Mouse (Mus musculus): ENCODE data around the gene Nod2. TPM values are rescaled to one million over a fixed set of nuclear protein-coding genes. Genes with fewer than 3 reads are reported as not detected.

Nod2 gene
- total RNA-seq, 2 experiments from 2014 or later = 1.2 to 1.3 TPM

DNA sequence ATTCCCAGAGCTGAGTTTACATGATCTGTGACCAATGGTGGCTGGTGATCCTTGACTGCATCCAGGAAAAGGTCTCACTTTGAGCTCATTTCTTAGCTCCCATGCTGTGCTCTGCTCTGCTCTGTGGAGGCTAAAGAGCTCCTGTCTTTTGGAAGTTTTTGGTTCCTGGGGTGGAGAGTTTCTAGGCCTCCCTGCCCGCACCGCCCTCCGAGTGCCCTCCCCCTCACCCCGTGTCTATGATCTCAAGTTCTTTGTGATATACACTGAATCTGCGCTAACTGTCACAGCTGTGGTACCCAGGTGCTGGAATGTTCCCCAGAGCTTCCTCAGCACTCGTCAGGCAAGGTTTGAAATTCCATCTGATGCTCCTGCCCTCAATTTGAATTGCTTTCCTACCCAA is 23.7 kb downstream of the Nod2 start:
- intact Hi-C loops (cut with DNase I) = no loop called here

GRCm38 (mm10) chr8:88671575-88671974 is 24.5 kb downstream of the Nod2 start:
- intact Hi-C loops (cut with DNase I) = no loop called here
- no peak for DNase-seq (ENCODE audit: low spot score)

More for the DNA sequence above, 23.7 kb downstream of the Nod2 start:
- DNase-seq (ENCODE audit: low spot score) = no peak

DNA sequence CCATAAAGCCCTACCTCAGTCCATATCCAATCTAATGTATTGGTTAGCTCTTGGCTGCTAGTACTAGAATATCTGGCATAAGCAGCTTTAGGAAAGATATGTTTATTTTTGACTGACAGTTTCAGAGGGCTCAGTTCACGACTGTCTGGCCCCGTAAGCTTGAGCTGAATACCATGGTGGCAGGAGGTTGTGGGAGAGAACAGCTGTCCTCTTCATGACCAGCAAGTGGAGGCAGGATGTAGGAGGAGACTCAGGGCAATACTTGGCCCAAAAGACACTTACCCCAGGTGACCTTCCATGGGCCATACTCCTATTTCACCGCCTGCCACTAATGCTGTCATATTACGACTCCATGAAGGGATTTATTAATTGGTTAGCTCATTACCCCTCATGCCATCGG is 26.7 kb downstream of the Nod2 start:
- no peak for DNase-seq (ENCODE audit: low spot score)
- intact Hi-C loops (cut with DNase I) = no loop called here

GRCm38 (mm10) chr8:88675372-88676165 is 28.5 kb downstream of the Nod2 start:
- intact Hi-C loops (cut with DNase I) = no loop called here

GRCm38 (mm10) chr8:88677071-88677470 is 30.0 kb downstream of the Nod2 start:
- DNase-seq (ENCODE audit: low spot score) = no peak
- intact Hi-C loops (cut with DNase I) = no loop called here

More at GRCm38 (mm10) chr8:88675372-88676165, 28.5 kb downstream of the Nod2 start:
- no peak for DNase-seq (ENCODE audit: low spot score)

- DNase-seq (ENCODE audit: low spot score) = no peak
- intact Hi-C loops (cut with DNase I) = no loop called here
These were observed 33.5 kb downstream of the Nod2 start for GRCm38 (mm10) chr8:88680566-88680965.

GRCm38 (mm10) chr8:88681046-88681445 is 33.9 kb downstream of the Nod2 start:
- no peak for DNase-seq (ENCODE audit: low spot score)
- intact Hi-C loops (cut with DNase I) = no loop called here

- intact Hi-C loops (cut with DNase I) = no loop called here
- DNase-seq (ENCODE audit: low spot score) = no peak
These were observed 36.7 kb downstream of the Nod2 start for GRCm38 (mm10) chr8:88683656-88684289.

- intact Hi-C loops (cut with DNase I) = no loop called here
- no peak for DNase-seq (ENCODE audit: low spot score)
These were observed 39.3 kb downstream of the Nod2 start for GRCm38 (mm10) chr8:88686226-88686905.

GRCm38 (mm10) chr8:88686906-88687235 is 39.8 kb downstream of the Nod2 start:
- intact Hi-C loops (cut with DNase I) = no loop called here
- DNase-seq (ENCODE audit: low spot score) = no peak

- no peak for DNase-seq (ENCODE audit: low spot score)
- intact Hi-C loops (cut with DNase I) = no loop called here
These were observed 42.0 kb downstream of the Nod2 start for GRCm38 (mm10) chr8:88689151-88689550.

DNA sequence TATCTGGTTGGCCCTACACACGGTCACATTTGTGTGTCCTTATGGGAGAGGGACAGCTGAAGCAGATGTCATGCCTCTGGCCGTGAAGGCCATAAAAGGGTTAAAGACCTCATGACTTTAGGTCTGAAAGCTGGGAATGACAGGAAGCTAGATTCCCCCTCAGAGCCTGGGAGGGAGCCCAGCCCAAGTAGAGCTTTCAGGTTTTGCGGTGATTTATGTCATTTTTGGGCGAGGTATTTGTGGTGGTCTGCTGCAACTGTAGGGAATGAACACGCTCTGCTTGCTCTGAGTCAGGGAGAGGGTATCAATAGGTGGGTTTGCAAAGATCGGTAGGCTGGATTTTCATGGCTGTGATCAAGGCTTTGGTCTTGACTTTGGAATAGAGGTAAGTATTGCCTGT is 42.8 kb downstream of the Nod2 start:
- no peak for DNase-seq (ENCODE audit: low spot score)
- intact Hi-C loops (cut with DNase I) = loop anchor here (10.0 kb wide), 1 partner anchor 425 kb away; no protein-coding TSS in a partner anchor

- no peak for DNase-seq (ENCODE audit: low spot score)
- intact Hi-C loops (cut with DNase I) = loop anchor here (10.0 kb wide), 1 partner anchor 427 kb away; no protein-coding TSS in a partner anchor
These were observed 44.3 kb downstream of the Nod2 start for GRCm38 (mm10) chr8:88691342-88691948.

- DNase-seq (ENCODE audit: low spot score) = no peak
- intact Hi-C loops (cut with DNase I) = loop anchor here (10.0 kb wide), 1 partner anchor 427 kb away; no protein-coding TSS in a partner anchor
These were observed 44.8 kb downstream of the Nod2 start for GRCm38 (mm10) chr8:88691961-88692360.

GRCm38 (mm10) chr8:88692866-88693265 is 45.8 kb downstream of the Nod2 start:
- no peak for DNase-seq (ENCODE audit: low spot score)
- intact Hi-C loops (cut with DNase I) = loop anchor here (10.0 kb wide), 1 partner anchor 428 kb away; no protein-coding TSS in a partner anchor

DNA sequence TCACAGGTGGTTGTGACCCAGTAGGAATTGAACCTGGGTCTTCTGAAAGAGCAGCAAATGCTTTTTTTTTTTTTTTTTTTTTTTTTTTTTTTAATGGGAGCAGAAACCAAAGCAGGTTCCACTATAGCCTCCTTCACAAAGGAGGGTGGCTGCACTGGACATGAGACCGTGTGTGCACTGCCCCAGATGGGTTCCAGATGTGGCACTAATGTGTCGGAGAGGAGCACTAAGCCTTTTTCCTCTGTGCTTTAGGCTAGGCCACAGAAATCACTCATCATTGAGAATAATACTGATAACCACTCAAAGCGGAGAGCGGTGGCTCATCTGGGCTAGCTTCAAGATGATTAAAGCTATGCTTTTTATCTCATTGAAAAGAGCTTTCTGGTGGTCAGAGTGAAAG is 46.3 kb downstream of the Nod2 start:
- no peak for DNase-seq (ENCODE audit: low spot score)
- intact Hi-C loops (cut with DNase I) = loop anchor here (10.0 kb wide), 1 partner anchor 429 kb away; no protein-coding TSS in a partner anchor

DNA sequence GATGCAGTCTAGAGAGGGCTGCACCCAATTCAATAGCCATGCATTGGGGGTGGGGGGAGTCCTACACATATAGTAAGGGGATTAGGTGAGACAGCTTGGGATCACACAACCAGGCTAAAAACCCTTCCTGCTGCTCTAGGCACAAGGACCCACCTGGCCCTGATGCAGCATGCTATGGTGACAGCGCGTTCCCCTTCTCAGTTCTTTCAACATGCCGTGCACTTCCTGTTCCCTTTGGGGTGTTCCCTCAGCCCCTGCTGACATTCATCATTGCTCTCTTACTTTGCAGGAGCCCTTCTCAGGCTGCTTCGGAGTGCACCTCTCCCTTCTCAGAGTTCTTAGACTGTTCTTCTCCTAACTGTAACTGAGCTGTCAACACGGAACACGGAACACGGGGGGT is 47.2 kb downstream of the Nod2 start:
- DNase-seq (ENCODE audit: low spot score) = no peak
- intact Hi-C loops (cut with DNase I) = loop anchor here (10.0 kb wide), 1 partner anchor 429 kb away; no protein-coding TSS in a partner anchor

DNA sequence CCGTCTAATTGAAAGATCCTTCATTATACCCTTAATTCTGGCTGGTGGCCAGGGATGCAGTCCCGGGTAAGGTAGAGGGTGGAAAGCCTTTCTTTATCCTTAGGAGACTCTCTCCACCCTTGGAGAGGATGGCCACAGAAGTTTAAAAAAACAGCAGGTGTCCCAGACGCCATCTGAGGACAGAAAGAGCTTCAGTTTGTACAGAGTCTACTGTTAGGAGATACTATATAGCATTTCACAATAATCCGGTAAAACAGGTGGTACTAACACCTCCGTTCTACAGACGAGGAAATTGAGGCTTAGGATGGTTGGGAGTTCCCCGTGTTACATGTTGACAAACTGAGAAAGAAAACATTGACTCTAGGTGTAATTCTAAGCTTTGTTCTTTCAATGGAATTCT is 49.1 kb downstream of the Nod2 start:
- DNase-seq (ENCODE audit: low spot score) = no peak
- intact Hi-C loops (cut with DNase I) = loop anchor here (5.0 to 10.0 kb wide), 3 partner anchors 64 to 431 kb away; partner anchors contain the start of gene Brd7

- peak; percentile 98 for DNase-seq (ENCODE audit: low spot score)
- intact Hi-C loops (cut with DNase I) = loop anchor here (5.0 to 10.0 kb wide), 3 partner anchors 65 to 432 kb away; partner anchors contain the start of gene Brd7
These were observed 49.9 kb downstream of the Nod2 start, which contains the start of gene Cyld for GRCm38 (mm10) chr8:88696721-88697641. Gene Cyld, plus strand, starts transcription at chr8:88697028.

Data from heart, postnatal 25 days (tissue).